Mouse (Mus musculus): Measurements from ENCODE around the gene Sec14l4. TPM values are rescaled to one million over a fixed set of nuclear protein-coding genes. Genes with fewer than 3 reads are reported as not detected.

Sec14l4 gene
- 0.62 and 0.71 TPM in 2 replicates for polyA plus RNA-seq (2016; fragmentation: Nextera tagmentation; extraction: Ambion mirVana)

DNA sequence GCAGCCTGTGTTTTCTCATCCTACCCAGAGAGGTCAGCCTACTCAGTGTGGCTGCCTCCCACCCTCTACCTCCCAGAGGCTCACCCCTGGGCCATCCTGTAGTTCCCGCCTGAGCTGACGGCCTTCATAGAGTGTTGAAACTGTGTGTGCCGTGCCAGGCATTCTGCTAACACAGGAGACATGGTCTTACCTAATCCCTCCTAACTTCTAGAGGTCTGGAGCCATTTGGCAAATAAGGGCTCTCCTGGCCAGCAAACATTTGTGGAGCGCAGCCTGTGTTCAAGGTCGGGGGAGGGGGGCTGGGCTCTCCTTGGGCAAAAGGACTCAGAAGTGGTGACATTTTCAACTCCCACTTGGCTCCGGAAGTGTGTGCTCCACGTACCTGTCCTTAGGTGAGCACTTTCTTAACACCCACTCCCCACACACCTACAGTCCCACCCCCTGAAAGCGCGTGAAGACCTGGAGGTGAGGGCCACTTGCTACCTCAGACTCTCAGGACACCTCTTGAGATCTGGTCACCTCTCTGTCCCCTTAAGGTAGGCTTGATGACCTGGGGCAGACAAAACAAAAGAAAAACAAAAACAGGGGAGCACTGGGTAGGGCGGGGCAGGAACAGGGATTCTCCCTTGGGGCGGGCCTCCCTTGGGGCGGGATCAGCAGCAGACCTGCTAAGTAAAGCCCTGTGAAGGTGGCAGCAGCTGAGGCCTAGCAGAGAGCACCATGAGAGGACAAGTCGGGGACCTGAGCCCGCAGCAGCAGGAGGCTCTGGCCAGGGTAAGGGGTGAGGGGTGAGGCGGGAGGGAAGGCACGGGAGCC, at the start of gene Sec14l4:
Gene Sec14l4, plus strand, starts transcription at position 337 of the 816 bp plus-strand sequence.
- WGBS (ENCODE audit: insufficient replicate concordance) = 43% methylated on average over 16 of the region's 16 CpGs
- no peak within 1 kb of the TSS for H3K4me3 ChIP-seq
- H3K27ac ChIP-seq = no peak within 1 kb of the TSS
- peak; percentile 31; the same call in 1 of the 2 replicates for ATAC-seq
- H3K27me3 ChIP-seq (replicated peaks) = 0 out of 2 replicates have a peak, but pooled peaks cover 7% of the 10 kb centered on the region
- no peak within 1 kb of the TSS for H3K9ac ChIP-seq
- no peaks in the 10 kb centered on the region for H3K36me3 ChIP-seq
- no peaks in the 10 kb centered on the region for H3K4me1 ChIP-seq
- no peaks in the 10 kb centered on the region for H3K9me3 ChIP-seq (replicated peaks)
- peak within 1 kb of the TSS; percentile 21 for H3K4me2 ChIP-seq

DNA sequence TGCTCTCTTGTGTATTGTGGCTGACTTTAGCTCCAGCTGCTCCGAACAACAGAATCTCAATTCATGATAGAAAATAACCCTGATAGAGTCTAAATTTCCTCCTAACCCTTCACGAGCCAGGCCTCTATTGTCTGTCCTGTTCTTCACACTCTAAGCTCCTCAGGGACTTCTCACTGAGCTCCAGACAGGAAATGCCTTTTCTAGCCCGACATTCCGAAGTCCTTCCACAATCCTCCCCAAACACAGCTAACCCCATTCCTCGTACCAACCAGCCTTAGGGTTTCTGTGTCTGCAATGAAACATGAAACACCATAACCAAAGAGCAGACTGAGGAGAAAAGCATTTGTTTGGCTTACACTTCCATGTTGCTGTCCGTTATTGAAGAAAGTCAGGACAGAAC, 49.7 kb upstream of the Sec14l4 start:
- Histone ChIP-seq H3K4me1 (0 out of 2 replicates have a peak, but pooled peaks cover 16% of the 10 kb centered on the region), H3K4me2 (no peak overlapping the region), H3K36me3 (peaks cover 48% of the 10 kb centered on the region), H3K9ac (no peak overlapping the region), H3K4me3 (no peak overlapping the region), H3K27ac (no peak overlapping the region), H3K27me3 (replicated peaks) (peaks cover 44% of the 10 kb centered on the region), H3K9me3 (replicated peaks) (no peaks in the 10 kb centered on the region)
- ATAC-seq = no peak
- 47% methylated on average over 6 of the region's 6 CpGs for WGBS (ENCODE audit: insufficient replicate concordance)

DNA sequence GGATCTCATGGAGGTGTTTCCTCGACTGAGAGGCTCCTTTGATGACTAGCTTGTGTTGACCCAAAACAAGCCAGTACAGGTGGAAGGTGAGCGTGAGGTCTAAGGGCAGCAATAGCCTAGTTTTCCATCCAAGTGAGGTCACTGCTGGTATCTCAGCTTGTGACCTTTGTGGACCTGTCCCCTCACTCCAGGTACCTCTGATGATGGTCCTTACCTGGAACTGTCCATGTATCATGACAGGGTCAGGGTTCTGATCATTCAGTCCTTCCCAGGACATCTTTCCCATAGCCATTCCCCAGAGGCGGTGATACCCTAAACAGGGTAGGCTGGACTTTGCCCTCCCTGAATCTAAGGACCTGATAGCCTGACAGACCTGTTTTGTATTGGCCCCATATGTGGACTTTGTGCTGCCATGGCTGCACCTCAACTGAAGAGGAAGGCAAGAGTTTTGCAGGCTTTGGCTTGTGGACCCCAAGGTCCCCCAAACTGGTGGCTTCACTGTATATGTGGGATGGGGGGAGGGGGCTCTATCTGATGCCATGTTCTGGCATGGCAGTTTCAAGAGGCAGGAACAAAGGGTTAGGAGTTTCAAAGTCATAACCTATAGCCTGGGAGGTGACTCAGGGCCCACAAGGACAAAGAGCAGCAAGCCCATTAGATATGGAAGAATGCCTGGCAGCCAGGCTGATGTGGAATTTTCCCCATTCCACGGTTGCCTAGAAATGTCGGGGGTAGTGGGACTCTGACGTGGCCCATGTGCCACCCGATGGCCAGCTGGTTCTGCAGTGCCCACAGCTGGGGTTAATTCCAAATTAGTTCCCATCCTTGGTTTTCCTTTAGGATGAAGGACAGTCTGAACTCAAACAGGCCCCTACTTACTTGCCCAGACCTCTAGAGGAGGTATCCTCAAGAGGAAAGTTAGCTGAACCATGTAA, 48.7 kb upstream of the Sec14l4 start:
- peaks cover 38% of the 10 kb centered on the region for H3K36me3 ChIP-seq
- WGBS (ENCODE audit: insufficient replicate concordance) = 54% methylated on average over 7 of the region's 7 CpGs
- H3K4me2 ChIP-seq = peak overlapping the region; percentile 53; the same call in 1 of the 2 replicates
- no peak overlapping the region for H3K27ac ChIP-seq
- no peak overlapping the region for H3K9ac ChIP-seq
- H3K27me3 ChIP-seq (replicated peaks) = peaks cover 47% of the 10 kb centered on the region
- no peaks in the 10 kb centered on the region for H3K9me3 ChIP-seq (replicated peaks)
- H3K4me1 ChIP-seq = 0 out of 2 replicates have a peak, but pooled peaks cover 16% of the 10 kb centered on the region
- no peak overlapping the region for H3K4me3 ChIP-seq
- peak; percentile 16; the same call in 1 of the 2 replicates for ATAC-seq

DNA sequence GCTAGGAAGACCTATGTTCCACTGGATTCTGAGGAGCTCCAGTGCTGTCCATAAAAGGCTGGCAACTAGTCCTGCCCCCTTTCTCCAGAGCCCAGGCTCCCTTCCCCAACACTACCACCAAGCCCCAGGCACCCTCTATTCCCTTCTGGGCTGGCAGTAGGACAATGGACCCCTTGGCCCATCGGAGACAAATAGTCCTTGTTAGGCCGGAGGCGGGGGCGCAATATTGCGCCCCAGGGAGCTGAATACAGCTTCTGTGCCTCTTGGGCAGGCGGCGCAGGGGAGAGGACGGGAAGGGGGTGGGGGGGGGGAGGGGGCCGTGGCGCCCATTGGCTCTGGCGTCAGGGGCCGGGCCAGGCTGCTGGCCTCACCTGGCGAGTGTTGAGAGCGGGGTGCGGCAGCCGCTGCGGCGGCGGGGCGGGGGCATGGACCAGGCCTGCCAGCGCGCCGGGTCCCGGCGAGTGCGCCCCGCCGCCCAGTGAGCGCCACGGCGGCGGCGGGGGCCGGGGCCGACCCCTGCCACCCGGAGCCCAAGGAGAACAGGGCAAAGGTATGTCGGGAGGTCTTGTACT, 47.9 kb upstream of the Sec14l4 start, which contains the start of gene Gal3st1:
Gene Gal3st1, plus strand, starts transcription at position 346 of the 572 bp plus-strand sequence.
- WGBS (ENCODE audit: insufficient replicate concordance) = 2% methylated on average over 31 of the region's 37 CpGs
- no peak within 1 kb of the TSS for H3K9ac ChIP-seq
- no peaks in the 10 kb centered on the region for H3K9me3 ChIP-seq (replicated peaks)
- peaks cover 47% of the 10 kb centered on the region for H3K27me3 ChIP-seq (replicated peaks)
- no peak within 1 kb of the TSS for H3K27ac ChIP-seq
- peaks cover 30% of the 10 kb centered on the region for H3K36me3 ChIP-seq
- H3K4me2 ChIP-seq = peak within 1 kb of the TSS; percentile 53
- 0 out of 2 replicates have a peak, but pooled peaks cover 16% of the 10 kb centered on the region for H3K4me1 ChIP-seq
- ATAC-seq = peak; percentile 44
- peak within 1 kb of the TSS; percentile 44 for H3K4me3 ChIP-seq

DNA sequence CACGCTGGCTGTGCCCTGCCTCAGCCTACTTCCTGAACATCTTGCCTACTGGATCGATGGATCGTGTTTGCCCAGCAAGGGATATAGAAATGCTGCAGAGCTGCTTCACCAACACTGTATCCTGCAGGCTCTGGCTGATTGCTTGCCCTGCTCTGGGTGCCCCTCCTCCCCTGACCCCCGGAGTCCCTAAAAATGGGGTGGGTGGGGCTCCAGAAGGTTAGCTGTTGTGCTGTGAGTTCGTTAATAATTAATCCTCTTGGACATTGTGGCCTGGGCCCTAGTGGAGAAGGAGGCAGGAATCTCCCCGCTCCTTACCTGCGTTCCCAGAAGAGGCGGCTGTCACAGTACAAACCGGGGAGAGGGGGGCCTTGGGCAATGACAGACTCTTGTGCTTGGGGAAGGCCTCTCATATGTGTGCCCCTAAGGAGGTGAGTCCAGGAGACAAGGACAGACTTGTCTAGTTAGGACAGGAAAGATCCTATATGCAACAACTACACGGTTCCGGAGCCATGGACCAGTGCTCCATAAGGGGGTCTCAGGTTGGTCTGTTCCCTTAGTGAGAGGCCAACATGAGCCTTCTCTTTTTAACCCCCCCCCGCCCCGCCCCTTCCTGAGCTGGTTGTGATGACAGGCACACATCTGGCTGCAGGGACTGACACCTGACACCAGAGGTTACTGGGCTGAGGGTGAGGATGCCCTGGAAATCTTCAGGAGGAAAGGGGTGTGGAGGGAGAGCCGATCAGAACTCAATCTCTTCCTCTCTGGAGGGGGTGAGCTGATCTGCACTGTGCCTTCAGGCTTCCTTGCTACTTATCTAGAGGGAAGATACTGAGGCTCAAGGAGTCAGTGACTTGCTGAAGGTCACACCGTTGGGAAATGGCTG, 47.2 kb upstream of the Sec14l4 start:
- peak overlapping the region; percentile 53 for H3K4me2 ChIP-seq
- no peak overlapping the region for H3K27ac ChIP-seq
- no peak overlapping the region for H3K9ac ChIP-seq
- H3K36me3 ChIP-seq = peaks cover 22% of the 10 kb centered on the region
- peaks cover 47% of the 10 kb centered on the region for H3K27me3 ChIP-seq (replicated peaks)
- 0 out of 2 replicates have a peak, but pooled peaks cover 16% of the 10 kb centered on the region for H3K4me1 ChIP-seq
- H3K9me3 ChIP-seq (replicated peaks) = no peaks in the 10 kb centered on the region
- peak overlapping the region; percentile 44 for H3K4me3 ChIP-seq
- 9% methylated on average over 15 of the region's 15 CpGs for WGBS (ENCODE audit: insufficient replicate concordance)
- peak; percentile 24 for ATAC-seq

DNA sequence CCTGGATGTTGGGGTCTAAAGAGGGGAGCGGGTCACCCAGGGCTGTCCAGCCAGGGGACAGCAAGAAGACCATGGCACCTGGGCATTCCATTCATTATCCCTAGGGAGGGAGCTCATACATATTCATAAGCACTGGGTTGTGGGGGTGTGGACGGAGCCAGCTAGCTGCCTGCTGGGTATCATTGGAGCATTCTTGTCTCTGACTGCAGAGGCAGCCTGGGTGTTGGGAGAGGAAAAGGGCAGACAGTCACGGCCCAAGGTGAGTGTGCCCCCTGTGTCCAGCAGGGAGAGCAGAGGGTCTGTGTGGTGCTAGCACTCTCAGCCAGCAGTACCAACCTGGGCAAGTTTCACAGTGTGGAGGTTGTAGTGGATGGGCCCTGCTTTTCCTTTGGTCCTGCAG, 41.5 kb upstream of the Sec14l4 start:
- no peak for ATAC-seq
- 69% methylated on average over 3 of the region's 3 CpGs for WGBS (ENCODE audit: insufficient replicate concordance)

DNA sequence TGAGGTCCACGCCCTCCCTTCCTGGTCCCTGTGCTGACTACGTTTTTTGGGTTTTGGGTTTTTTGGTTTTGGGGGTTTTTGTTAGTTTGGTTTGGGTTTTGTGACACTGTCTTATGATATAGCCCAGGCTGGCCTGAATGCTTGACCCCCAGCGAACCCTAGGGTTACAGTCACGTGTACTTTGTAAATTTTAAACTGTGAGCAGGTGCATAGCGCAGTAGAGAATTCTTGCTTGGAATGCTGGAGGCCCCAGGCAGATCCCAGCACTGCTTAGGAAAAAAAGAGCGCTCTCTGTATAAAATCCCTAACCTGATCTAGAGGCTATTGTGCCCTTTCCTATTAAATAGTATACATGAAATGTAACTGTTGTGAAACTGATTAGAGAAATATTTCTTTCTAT, 38.1 kb upstream of the Sec14l4 start:
- WGBS (ENCODE audit: insufficient replicate concordance) = 59% methylated on average over 6 of the region's 6 CpGs
- Histone ChIP-seq H3K4me2 (no peak overlapping the region), H3K4me1 (peaks cover 5% of the 10 kb centered on the region; the same call in 1 of the 2 replicates), H3K4me3 (no peak overlapping the region), H3K9me3 (replicated peaks) (no peaks in the 10 kb centered on the region), H3K27me3 (replicated peaks) (peaks cover 21% of the 10 kb centered on the region), H3K36me3 (no peaks in the 10 kb centered on the region), H3K27ac (no peak overlapping the region), H3K9ac (no peak overlapping the region)
- no peak for ATAC-seq

More for the DNA sequence above, 41.5 kb upstream of the Sec14l4 start:
- H3K36me3 ChIP-seq = no peaks in the 10 kb centered on the region
- no peak overlapping the region for H3K9ac ChIP-seq
- no peak overlapping the region for H3K27ac ChIP-seq
- no peaks in the 10 kb centered on the region for H3K4me1 ChIP-seq
- peaks cover 24% of the 10 kb centered on the region for H3K27me3 ChIP-seq (replicated peaks)
- H3K9me3 ChIP-seq (replicated peaks) = no peaks in the 10 kb centered on the region
- H3K4me3 ChIP-seq = no peak overlapping the region
- no peak overlapping the region for H3K4me2 ChIP-seq

DNA sequence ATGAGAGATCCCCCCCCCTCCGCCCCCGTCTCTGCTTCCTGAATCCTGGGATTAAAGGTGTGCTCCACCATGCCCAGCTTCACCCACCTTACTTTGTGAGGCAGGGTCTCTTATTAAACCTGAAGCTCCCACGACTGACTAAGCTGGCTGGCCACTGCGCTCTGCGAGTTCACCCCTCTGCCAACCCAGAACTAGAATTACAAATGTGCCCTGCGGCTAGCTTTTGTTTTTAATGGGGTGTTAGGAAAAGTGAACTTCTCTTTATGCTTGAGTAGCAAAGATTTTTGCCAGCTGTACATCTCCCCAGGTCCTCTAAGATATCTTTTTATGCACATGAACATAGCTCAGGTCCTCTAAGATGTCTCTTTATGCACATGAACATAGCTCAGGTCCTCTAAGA, 37.3 kb upstream of the Sec14l4 start:
- Histone ChIP-seq H3K4me3 (no peak overlapping the region), H3K4me2 (no peak overlapping the region), H3K27ac (no peak overlapping the region), H3K9ac (no peak overlapping the region), H3K9me3 (replicated peaks) (no peaks in the 10 kb centered on the region), H3K4me1 (peaks cover 10% of the 10 kb centered on the region; the same call in 1 of the 2 replicates), H3K36me3 (no peaks in the 10 kb centered on the region), H3K27me3 (replicated peaks) (peaks cover 29% of the 10 kb centered on the region)
- 70% methylated on average over 6 of the region's 6 CpGs for WGBS (ENCODE audit: insufficient replicate concordance)
- ATAC-seq = no peak

DNA sequence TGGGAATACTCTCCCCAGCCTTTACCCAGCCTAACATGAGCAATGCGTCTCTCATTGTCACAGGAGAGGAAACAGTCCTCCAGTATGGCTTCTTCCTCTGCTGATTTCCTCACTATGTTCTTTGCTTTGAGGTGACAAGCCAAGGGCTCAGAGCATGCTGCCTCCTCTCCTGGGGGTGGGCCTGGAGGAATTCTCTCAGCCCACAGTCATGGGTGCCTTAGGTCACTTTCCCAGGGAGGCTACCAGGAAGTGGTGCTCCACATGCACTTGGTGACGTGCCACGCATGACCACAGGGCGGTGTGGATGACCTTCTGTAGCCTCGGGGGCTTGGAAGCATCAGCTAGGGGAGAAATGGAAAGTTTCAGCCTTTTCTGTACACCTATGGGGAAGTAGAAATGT, 35.8 kb upstream of the Sec14l4 start:
- Histone ChIP-seq H3K27ac (no peak overlapping the region), H3K4me3 (no peak overlapping the region), H3K9me3 (replicated peaks) (no peaks in the 10 kb centered on the region), H3K9ac (no peak overlapping the region), H3K36me3 (no peaks in the 10 kb centered on the region), H3K27me3 (replicated peaks) (peaks cover 44% of the 10 kb centered on the region), H3K4me2 (no peak overlapping the region), H3K4me1 (peaks cover 10% of the 10 kb centered on the region; the same call in 1 of the 2 replicates)
- WGBS (ENCODE audit: insufficient replicate concordance) = 47% methylated on average over 5 of the region's 5 CpGs
- ATAC-seq = no peak

DNA sequence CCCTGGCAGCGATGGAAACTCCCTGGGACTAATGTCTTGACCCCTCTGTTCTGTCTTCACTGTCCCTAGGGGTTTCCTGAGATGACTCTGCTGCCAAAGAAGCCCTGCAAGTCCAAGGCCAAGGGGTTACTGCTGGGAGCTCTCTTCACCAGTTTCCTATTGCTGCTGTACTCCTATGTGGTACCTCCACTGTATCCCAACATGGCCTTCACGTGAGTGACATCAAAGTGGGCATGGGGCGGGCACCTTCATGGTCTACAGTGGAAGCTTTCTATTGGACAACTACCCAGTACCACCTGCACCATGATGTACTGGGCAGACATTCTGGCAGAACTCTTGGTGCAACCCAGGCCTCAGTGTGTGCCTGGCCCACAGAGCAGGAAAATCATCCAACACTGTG, 34.4 kb upstream of the Sec14l4 start:
- ATAC-seq = no peak
- no peak overlapping the region for H3K4me2 ChIP-seq
- no peak overlapping the region for H3K9ac ChIP-seq
- H3K4me3 ChIP-seq = no peak overlapping the region
- peaks cover 10% of the 10 kb centered on the region; the same call in 1 of the 2 replicates for H3K4me1 ChIP-seq
- WGBS (ENCODE audit: insufficient replicate concordance) = 64% methylated on average over 3 of the region's 3 CpGs
- H3K27ac ChIP-seq = no peak overlapping the region
- H3K27me3 ChIP-seq (replicated peaks) = peaks cover 48% of the 10 kb centered on the region
- no peaks in the 10 kb centered on the region for H3K36me3 ChIP-seq
- H3K9me3 ChIP-seq (replicated peaks) = no peaks in the 10 kb centered on the region
